Mouse (Mus musculus) testis, postnatal 14 days (tissue): ENCODE measurements at regions not wholly inside any gene's neighbourhood (a gene's known extent, or its start where the extent isn't known, plus 50 kb on each side); places are given as distances from the start of the nearest gene placed in this dataset.

ENCODE experiments used
- DNase-seq: peaks from one replicate; pipeline ENCODE4 v3.0.0; 2021; ENCODE audit warnings: low spot score

DNA sequence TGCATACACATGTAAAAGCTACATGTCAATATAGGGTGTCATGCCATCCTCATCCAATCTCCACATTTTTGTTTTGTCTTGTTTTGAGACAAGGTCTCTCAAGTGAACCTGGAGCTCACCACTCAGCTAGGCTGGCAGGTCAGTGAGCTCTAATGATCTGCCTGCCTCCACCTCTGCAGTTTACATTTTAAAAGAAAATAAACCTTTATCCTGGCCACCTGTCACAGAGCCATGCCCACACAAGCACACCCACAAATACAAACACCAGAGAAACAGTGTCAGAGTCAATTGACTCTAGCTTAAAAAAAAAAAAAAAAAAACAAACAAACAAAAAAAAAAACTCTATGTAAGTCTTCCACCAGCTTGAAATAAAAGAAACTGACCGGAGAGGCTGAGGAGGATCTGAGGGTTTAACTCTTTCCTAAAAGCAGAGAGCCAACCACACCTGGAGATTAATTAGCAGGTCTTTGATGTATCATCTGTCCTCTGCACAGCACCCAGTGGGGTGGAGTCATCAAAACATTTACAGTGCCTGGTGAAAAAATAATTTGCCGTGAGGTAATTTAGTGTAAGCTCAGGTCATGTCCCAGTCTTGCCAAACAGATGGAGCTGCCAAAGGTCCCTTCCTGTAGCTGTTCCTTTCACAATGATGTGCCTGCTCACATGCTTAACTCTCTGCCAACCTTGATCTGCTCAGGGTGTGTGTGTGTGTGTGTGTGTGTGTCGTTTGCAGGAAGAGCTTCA is 262.2 kb downstream of the Gm11361 start:
- DNase-seq = no peak

- DNase-seq = no peak
Observed at GRCm38 (mm10) chr13:28517161-28517560, 259.8 kb downstream of the Gm11361 start.

GRCm38 (mm10) chr13:28516636-28517035 is 259.3 kb downstream of the Gm11361 start:
- no peak for DNase-seq

DNA sequence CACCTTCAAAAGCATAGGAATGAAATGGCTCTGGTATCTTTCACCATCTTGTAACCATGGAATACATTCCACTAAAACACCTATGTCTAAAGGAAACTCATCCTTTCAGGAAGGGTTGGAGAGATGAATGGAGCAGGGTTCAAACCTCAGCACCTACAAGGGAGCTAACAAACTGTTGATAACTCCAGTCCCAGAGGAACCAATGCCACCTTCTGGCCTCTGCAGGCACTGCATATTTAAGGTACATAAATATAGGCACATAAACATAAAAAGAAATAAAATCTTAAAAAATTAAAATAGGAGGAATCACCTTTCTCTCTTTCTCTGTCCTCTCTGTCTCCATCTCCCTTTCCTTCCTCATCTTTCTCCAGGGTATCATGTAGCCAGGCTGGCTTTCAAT is 256.9 kb downstream of the Gm11361 start:
- no peak for DNase-seq

DNA sequence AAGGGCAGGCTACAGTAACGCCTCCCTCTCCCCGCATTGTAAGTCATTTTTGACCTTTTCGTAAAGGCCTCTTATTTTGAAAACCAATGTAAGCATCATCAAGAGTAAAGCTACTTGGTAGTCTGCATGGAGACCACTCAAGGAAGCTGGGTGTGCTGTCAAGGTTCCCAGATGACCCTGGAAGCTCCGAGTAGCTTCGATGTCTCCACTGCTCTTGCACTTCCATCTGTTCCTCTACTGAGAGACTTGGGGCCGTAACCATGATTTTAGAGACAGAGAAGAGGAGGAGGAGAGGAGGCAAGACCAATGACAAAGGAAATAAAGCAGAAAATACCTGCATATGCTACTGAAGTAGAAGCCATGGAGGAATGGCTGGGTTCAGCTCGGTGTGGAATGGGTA is 256.0 kb downstream of the Gm11361 start:
- DNase-seq = no peak

- DNase-seq = no peak
Observed at GRCm38 (mm10) chr13:28512573-28513334, 255.4 kb downstream of the Gm11361 start.

- no peak for DNase-seq
Observed at GRCm38 (mm10) chr13:28508184-28508583, 250.9 kb downstream of the Gm11361 start.

DNA sequence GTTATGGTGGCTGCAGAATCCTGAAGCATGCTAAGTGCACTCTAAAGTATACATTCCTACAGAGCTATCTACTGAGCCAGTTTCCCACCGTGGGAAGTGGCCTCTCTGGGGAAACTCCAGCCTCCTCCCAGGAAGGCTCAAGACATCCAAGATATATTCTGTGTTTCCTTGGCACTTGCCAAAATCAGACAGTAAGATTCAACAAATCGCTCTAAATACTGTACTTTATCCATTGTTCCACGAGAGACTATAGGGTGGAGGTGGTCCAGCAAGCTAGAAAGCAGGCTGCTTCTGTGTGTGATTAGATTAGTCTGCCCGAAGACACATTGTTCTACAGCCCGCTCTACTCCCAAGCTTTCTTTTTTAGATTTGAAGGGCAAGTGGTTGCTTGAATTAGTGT is 250.5 kb downstream of the Gm11361 start:
- no peak for DNase-seq

DNA sequence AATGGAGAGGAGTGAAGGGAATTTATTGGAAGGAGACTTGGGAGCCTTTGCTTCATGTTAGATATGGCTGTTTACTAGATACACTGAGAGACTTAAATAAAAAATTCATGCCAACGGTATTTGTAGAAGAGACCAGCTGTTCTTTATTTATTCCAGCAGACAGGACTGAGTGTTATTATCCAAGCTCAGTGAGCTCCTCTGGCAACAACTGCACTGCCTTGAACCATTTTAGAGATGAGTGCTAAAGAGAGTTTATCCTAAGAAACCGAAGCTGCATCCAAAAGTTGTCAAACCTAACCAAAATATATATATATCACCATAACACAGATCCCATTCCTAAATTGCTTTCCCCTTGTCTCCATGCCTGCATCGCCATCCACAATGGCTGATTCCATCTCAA is 247.0 kb downstream of the Gm11361 start:
- no peak for DNase-seq

GRCm38 (mm10) chr13:28502171-28502570 is 244.8 kb downstream of the Gm11361 start:
- peak; percentile 40 for DNase-seq

DNA sequence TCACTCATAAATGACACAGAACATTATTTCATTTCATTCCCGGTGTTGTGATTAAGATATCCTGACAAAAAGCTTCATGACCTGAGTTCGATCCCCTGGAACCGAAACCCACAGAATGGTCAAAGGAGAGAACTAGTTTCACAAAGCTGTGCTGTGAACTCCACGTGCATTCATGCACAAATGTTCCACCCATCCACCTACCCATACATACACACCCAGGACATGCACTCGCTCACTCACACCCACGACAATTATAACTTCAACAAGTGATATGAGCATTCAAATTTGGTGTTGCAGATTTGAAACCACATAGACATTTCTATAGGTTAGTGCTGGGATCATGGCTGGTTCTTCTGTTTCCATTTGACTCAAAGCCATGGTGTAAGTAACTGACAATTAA is 243.4 kb downstream of the Gm11361 start:
- no peak for DNase-seq

DNA sequence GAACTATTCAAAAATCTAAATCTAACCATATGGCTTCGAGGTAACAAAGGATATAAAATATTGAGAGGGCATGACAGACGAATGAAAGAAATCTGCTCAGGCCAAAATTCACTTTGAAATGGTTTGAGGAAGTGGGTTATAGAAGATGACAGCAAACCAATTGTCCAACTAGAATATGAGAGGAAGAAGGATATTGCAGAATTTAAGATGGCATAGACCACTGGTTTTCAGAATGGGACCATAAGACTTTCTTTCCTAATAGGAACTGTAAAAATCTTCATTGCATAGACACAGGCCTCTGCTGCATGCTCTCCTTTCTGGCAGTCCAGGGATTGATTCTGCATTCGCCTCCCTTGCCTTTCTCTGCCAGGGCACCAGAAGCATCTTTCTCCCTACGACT is 240.2 kb downstream of the Gm11361 start:
- DNase-seq = no peak

- DNase-seq = no peak
Observed at GRCm38 (mm10) chr13:28492015-28492414, 234.7 kb downstream of the Gm11361 start.

GRCm38 (mm10) chr13:28483727-28484126 is 226.4 kb downstream of the Gm11361 start:
- DNase-seq = no peak

DNA sequence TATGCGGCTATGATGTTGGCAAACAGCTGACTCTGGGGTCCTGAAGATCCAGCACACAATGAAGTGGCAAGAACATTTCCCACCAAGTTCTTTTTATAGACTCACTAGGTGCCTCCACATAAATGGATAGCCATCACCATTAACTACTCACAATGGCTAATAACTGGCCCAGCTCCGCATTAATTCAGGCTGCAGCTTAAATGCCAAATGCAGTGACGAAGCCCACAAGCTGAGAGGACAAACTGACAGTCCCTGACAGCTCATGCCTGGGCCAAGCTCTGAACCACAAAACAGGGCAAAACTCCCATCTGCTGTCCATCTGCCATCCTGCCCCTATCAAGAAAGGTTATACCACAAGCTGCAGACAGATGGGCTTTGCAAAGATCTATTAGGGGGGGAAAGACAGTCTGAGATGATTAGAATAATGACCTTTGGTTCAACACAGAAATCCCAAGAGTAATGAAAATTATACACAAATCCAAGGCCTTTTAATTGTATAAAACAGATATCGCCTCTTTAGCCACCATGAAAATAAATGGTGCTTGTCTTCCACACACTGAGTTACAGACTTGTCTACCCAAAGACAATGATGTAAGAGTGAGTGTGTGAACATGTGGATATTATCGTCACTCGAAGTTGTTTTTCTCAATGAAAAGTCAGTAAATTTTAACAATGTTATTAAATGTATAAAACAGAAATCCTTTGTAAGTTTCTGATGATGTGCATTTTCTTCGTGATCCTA is 224.1 kb downstream of the Gm11361 start:
- no peak for DNase-seq

GRCm38 (mm10) chr13:28466151-28466550 is 208.8 kb downstream of the Gm11361 start:
- DNase-seq = no peak

GRCm38 (mm10) chr13:28465187-28465880 is 208.0 kb downstream of the Gm11361 start:
- no peak for DNase-seq

DNA sequence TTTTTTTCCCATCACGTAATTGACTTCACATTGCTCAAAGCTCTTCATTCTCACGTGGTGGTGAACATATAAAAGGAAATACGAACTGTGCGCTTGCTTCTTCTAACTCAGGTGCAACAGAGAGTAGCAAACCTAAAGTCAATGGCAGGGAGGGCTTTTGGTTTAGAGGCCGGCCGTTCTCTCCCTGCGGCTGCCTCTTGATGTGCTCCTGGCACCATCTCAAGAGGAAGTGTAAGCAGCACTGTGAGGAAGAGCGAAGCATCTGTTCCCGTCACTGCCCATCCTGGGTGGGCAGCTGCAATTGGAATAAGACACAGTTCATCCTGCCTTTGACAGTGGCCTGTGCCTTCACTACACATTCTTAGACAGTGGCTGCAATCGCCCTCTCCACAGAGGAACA is 204.0 kb downstream of the Gm11361 start:
- no peak for DNase-seq

- DNase-seq = no peak
Observed at GRCm38 (mm10) chr13:28457403-28457802, 200.1 kb downstream of the Gm11361 start.

DNA sequence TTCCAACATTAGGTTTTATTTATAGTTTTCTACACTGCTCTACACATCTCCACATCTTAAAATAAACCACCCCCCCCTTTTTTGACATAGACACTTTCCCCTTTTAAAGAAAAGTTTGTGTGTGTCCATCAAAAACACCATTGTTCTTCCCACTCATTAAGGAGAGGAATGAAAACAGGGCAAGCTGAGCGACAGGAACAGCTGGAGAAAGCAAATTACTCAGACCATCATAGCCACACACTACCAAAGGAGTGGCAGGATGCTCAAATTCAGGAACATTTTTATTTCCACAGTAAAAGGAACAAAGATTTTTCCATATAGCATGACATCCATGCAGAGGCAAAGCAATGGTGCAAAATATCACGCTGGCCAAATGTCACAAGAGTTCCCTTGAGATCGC is 198.6 kb downstream of the Gm11361 start:
- no peak for DNase-seq

DNA sequence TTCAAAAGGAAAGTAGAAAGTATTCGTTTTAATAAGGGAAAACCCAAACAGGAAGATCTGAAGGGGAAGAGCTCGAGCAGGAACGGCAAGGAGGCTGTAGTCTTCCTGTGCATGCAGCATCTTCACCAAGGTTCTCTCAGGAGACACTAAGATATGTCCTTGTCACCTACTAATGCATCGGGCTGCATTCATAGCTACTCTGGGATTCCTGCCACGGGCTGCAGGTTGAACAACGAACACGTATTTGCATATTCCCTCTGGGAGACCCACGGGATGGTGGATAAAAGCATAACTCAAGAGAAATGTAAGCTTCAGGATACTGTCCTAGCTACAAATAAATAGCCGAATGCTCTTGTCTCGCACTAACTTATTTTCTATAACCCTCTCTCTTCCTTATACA is 197.7 kb downstream of the Gm11361 start:
- DNase-seq = no peak

DNA sequence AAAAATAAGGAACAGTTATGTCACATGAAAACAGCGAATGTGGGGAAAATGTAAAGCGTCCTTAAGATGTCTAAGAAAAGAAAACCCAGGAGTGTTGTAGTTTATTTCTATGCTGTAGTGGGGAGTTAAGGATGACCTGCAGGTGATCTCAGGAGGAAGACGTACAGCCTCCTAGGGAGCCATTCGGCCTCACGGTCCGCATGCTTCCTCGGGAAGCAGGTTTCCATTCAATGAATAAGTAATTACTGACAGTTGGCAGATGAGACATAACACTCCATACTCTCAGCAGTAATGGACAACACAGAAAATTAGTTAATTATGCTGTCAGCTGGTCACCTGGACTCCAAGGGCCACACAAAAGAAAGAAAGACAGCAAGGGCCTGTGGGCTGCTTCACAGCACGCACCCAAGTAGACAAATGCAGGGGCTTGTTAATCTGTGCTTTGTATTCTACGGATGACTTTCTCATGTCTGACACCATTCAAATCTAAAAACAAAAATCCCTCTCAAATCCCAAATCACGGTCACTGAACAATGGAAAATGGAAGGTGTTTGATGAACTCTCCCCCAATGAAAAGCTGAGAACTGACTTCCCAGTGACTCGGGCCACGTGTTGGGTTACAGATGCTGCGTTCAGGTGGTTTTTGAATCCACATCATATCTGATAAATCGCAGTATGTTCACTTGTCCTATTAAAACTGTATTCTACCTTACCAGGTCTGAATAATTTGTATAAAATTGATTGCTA is 193.5 kb downstream of the Gm11361 start:
- no peak for DNase-seq
